Mouse (Mus musculus) cortical plate, adult 2 months (tissue): ENCODE results near the gene Lbp. TPM values are rescaled to one million over a fixed set of nuclear protein-coding genes. Genes with fewer than 3 reads are reported as not detected.

Experiments used
- H3K27ac ChIP-seq: fragments of 200-500 bp; 2 replicates; pipeline ENCODE4 v1.5.1; 2012; ENCODE audit warnings: low read length, control low read depth, inconsistent platforms; ENCODE audit not compliant: insufficient read depth
- H3K4me1 ChIP-seq: fragments of 200-500 bp; 2 replicates; pipeline ENCODE4 v1.6.1; 2011; ENCODE audit warnings: low read length; ENCODE audit not compliant: control insufficient read depth, insufficient read depth
- H3K4me3 ChIP-seq: fragments of 200-500 bp; 2 replicates; pipeline ENCODE4 v1.5.1; 2011; ENCODE audit warnings: mild to moderate bottlenecking, low read length, control low read depth; ENCODE audit not compliant: insufficient read depth
- CTCF ChIP-seq: fragments of 200-500 bp; IDR thresholded peaks from 2 replicates; pipeline ENCODE4 v1.5.1; 2011; ENCODE audit warnings: mild to moderate bottlenecking, control low read depth, low read length; ENCODE audit not compliant: insufficient read depth; ENCODE audit errors: extremely low read depth
- POLR2A ChIP-seq: fragments of 200-500 bp; IDR thresholded peaks from 2 replicates; pipeline ENCODE4 v1.6.1; 2011; ENCODE audit warnings: mild to moderate bottlenecking, low read length, control low read depth; ENCODE audit not compliant: insufficient read depth; ENCODE audit errors: extremely low read depth
- polyA plus RNA-seq: library from polyadenylated mRNA; depleted of rRNA; stranded (reverse); fragments of >200 nt; gene quantifications from 2 replicates; pipeline ENCODE4 v1.2.3, GENCODE M21; 2012; rRNA removed

Lbp gene
- polyA plus RNA-seq, 1 experiment, result 5.0 TPM

GRCm38 (mm10) chr2:158373061-158373460, 66.8 kb downstream of the Lbp start:
- H3K4me1 ChIP-seq, result no peaks in the 10 kb centered on the region
- H3K4me3 ChIP-seq, result no peak overlapping the region
- TF ChIP-seq CTCF (no peak), POLR2A (no peak)
- H3K27ac ChIP-seq, result no peak overlapping the region

GRCm38 (mm10) chr2:158373516-158373915, 67.2 kb downstream of the Lbp start:
- Histone ChIP-seq H3K27ac (no peak overlapping the region), H3K4me3 (no peak overlapping the region), H3K4me1 (0 out of 2 replicates have a peak, but pooled peaks cover under 1% of the 10 kb centered on the region)
- TF ChIP-seq CTCF (no peak), POLR2A (no peak)

GRCm38 (mm10) chr2:158375443-158376122, 69.3 kb downstream of the Lbp start, which contains the start of gene Snhg11:
TSS of gene Snhg11 (plus strand) at chr2:158375638.
- Histone ChIP-seq H3K4me1 (peaks cover 2% of the 10 kb centered on the region; the same call in 1 of the 2 replicates), H3K27ac (peak within 1 kb of the TSS; percentile 98), H3K4me3 (peak within 1 kb of the TSS; percentile 100)
- TF ChIP-seq POLR2A (peak; percentile 98), CTCF (peak; percentile 83)

GRCm38 (mm10) chr2:158376123-158376687, 69.9 kb downstream of the Lbp start:
- Histone ChIP-seq H3K27ac (peak overlapping the region; percentile 98), H3K4me1 (peaks cover 6% of the 10 kb centered on the region), H3K4me3 (peak overlapping the region; percentile 100)
- TF ChIP-seq CTCF (no peak), POLR2A (no peak)

- TF ChIP-seq CTCF (no peak), POLR2A (peak; percentile 31; the same call in 1 of the 2 replicates)
- Histone ChIP-seq H3K4me3 (peak overlapping the region; percentile 100), H3K4me1 (peaks cover 6% of the 10 kb centered on the region), H3K27ac (no peak overlapping the region; the same call in 1 of the 2 replicates)
These were observed 70.5 kb downstream of the Lbp start for GRCm38 (mm10) chr2:158376798-158377197.

GRCm38 (mm10) chr2:158377811-158378210, 71.5 kb downstream of the Lbp start:
- H3K27ac ChIP-seq, result no peak overlapping the region
- H3K4me1 ChIP-seq, result peaks cover 6% of the 10 kb centered on the region
- TF ChIP-seq POLR2A (peak; percentile 89), CTCF (no peak)
- H3K4me3 ChIP-seq, result peak overlapping the region; percentile 100

- peak; percentile 44; the same call in 1 of the 2 replicates for TF ChIP-seq POLR2A
- peak; percentile 85 for TF ChIP-seq CTCF
- peaks cover 6% of the 10 kb centered on the region for H3K4me1 ChIP-seq
- no peak overlapping the region for H3K27ac ChIP-seq
- peak overlapping the region; percentile 1; the same call in 1 of the 2 replicates for H3K4me3 ChIP-seq
These were observed 73.2 kb downstream of the Lbp start for GRCm38 (mm10) chr2:158379354-158380078.

Other genes starting within 250 kb of the Lbp start
- gene Tgm2, start 160.1 kb upstream of the Lbp start, polyA plus RNA-seq, result 10.5 and 13.3 TPM in 2 replicates
- 3.9 and 4.3 TPM in 2 replicates for gene D630003M21Rik, start 77.3 kb upstream of the Lbp start, polyA plus RNA-seq
- not detected in 2 replicates for gene Bpi, start 48.4 kb upstream of the Lbp start, polyA plus RNA-seq
- gene Snhg11, start 69.1 kb downstream of the Lbp start, polyA plus RNA-seq, result 1,659 and 1,881 TPM in 2 replicates
- 53.1 and 53.6 TPM in 2 replicates for gene Ralgapb, start 103.4 kb downstream of the Lbp start, polyA plus RNA-seq
- gene Adig, start 196.1 kb downstream of the Lbp start, polyA plus RNA-seq, result not detected in 2 replicates
- 1.3 TPM in 2 replicates for gene Arhgap40, start 206.3 kb downstream of the Lbp start, polyA plus RNA-seq